Mouse (Mus musculus): ENCODE measurements around the gene Bcl2a1d.
A peak's percentile ranks its signal among the peaks of the same experiment; 100 is the strongest.
"Not testable (repeated sequence)": the region's sequence is repeated elsewhere in the genome, so short reads cannot be mapped to it uniquely, and the experiment has no call there.

The Bcl2a1d gene

GRCm38 (mm10) chr9:88731728-88732127 is at the start of gene Bcl2a1d:
Gene Bcl2a1d, minus strand, starts transcription at chr9:88731914.
- DNase-seq (ENCODE audit: low spot score): peak; percentile 41

GRCm38 (mm10) chr9:88770239-88770638 is 38.5 kb upstream of the Bcl2a1d start:
- DNase-seq (ENCODE audit: low spot score): not testable (repeated sequence)

- DNase-seq (ENCODE audit: low spot score): not testable (repeated sequence)
Measured at GRCm38 (mm10) chr9:88769470-88769869, 37.8 kb upstream of the Bcl2a1d start.

GRCm38 (mm10) chr9:88746687-88747086 is 15.0 kb upstream of the Bcl2a1d start:
- DNase-seq (ENCODE audit: low spot score): peak; percentile 41

GRCm38 (mm10) chr9:88746046-88746445 is 14.3 kb upstream of the Bcl2a1d start:
- DNase-seq (ENCODE audit: low spot score): not testable (repeated sequence)

GRCm38 (mm10) chr9:88735289-88735688 is 3.6 kb upstream of the Bcl2a1d start:
- DNase-seq (ENCODE audit: low spot score): not testable (repeated sequence)

GRCm38 (mm10) chr9:88733182-88733581 is 1.5 kb upstream of the Bcl2a1d start:
- peak; percentile 85 for DNase-seq (ENCODE audit: low spot score)

GRCm38 (mm10) chr9:88732334-88732733 is 620 bp upstream of the Bcl2a1d start:
- not testable (repeated sequence) for DNase-seq (ENCODE audit: low spot score)

GRCm38 (mm10) chr9:88728311-88728710 is 3.4 kb downstream of the Bcl2a1d start:
- DNase-seq (ENCODE audit: low spot score): not testable (repeated sequence)

- not testable (repeated sequence) for DNase-seq (ENCODE audit: low spot score)
Measured at GRCm38 (mm10) chr9:88721628-88722027, 10.1 kb downstream of the Bcl2a1d start.

GRCm38 (mm10) chr9:88719989-88720537 is 11.7 kb downstream of the Bcl2a1d start, which contains the start of gene Mthfsl:
Gene Mthfsl, minus strand, starts transcription at chr9:88720296.
- peak; percentile 54 for DNase-seq (ENCODE audit: low spot score)

- DNase-seq (ENCODE audit: low spot score): not testable (repeated sequence)
Measured at GRCm38 (mm10) chr9:88719073-88719921, 12.4 kb downstream of the Bcl2a1d start.

GRCm38 (mm10) chr9:88718593-88718992 is 13.1 kb downstream of the Bcl2a1d start:
- not testable (repeated sequence) for DNase-seq (ENCODE audit: low spot score)

- peak; percentile 60 for DNase-seq (ENCODE audit: low spot score)
Measured at GRCm38 (mm10) chr9:88718140-88718539, 13.6 kb downstream of the Bcl2a1d start.

GRCm38 (mm10) chr9:88714515-88714914 is 17.2 kb downstream of the Bcl2a1d start:
- DNase-seq (ENCODE audit: low spot score): not testable (repeated sequence)

GRCm38 (mm10) chr9:88712164-88712749 is 19.5 kb downstream of the Bcl2a1d start:
- not testable (repeated sequence) for DNase-seq (ENCODE audit: low spot score)

GRCm38 (mm10) chr9:88710910-88711438 is 20.7 kb downstream of the Bcl2a1d start:
- not testable (repeated sequence) for DNase-seq (ENCODE audit: low spot score)

- not testable (repeated sequence) for DNase-seq (ENCODE audit: low spot score)
Measured at GRCm38 (mm10) chr9:88710439-88710838, 21.3 kb downstream of the Bcl2a1d start.

GRCm38 (mm10) chr9:88709794-88710193 is 21.9 kb downstream of the Bcl2a1d start:
- not testable (repeated sequence) for DNase-seq (ENCODE audit: low spot score)

- DNase-seq (ENCODE audit: low spot score): no peak
Measured at GRCm38 (mm10) chr9:88709304-88709703, 22.4 kb downstream of the Bcl2a1d start.

- no peak for DNase-seq (ENCODE audit: low spot score)
Measured at GRCm38 (mm10) chr9:88706700-88707099, 25.0 kb downstream of the Bcl2a1d start.

- DNase-seq (ENCODE audit: low spot score): not testable (repeated sequence)
Measured at GRCm38 (mm10) chr9:88705157-88705556, 26.6 kb downstream of the Bcl2a1d start.
